Mouse (Mus musculus) brown adipose tissue, adult 24 weeks (tissue): ENCODE data around the gene Dnttip2. TPM values are rescaled to one million over a fixed set of nuclear protein-coding genes. Genes with fewer than 3 reads are reported as not detected.

Source experiments
- H3K27ac ChIP-seq: fragments of 200-500 bp; replicated peaks from 2 replicates; pipeline ENCODE4 v1.5.1; 2012; ENCODE audit warnings: low read depth, mild to moderate bottlenecking, low read length
- H3K4me1 ChIP-seq: fragments of 200-500 bp; 2 replicates; pipeline ENCODE4 v1.6.1; 2012; ENCODE audit warnings: low read length, mixed read lengths; ENCODE audit not compliant: control insufficient read depth, insufficient read depth, insufficient read length
- H3K4me3 ChIP-seq: fragments of 200-500 bp; 2 replicates; pipeline ENCODE4 v1.5.1; 2012; ENCODE audit warnings: low read depth, mild to moderate bottlenecking, low read length, moderate library complexity; ENCODE audit not compliant: insufficient read depth
- polyA plus RNA-seq: library from polyadenylated mRNA; stranded (reverse); fragments of >200 nt; gene quantifications from 2 replicates; pipeline ENCODE4 v1.2.4, GENCODE M21; 2012; ENCODE audit not compliant: missing spikeins, insufficient read depth, insufficient read length

The Dnttip2 gene
- polyA plus RNA-seq, 1 experiment, result 40.7 TPM

GRCm38 (mm10) chr3:122333902-122334301, 59.7 kb downstream of the Dnttip2 start:
- peak overlapping the region; percentile 63 for H3K27ac ChIP-seq
- peaks cover 17% of the 10 kb centered on the region; the same call in 1 of the 2 replicates for H3K4me1 ChIP-seq

GRCm38 (mm10) chr3:122334375-122334774, 60.2 kb downstream of the Dnttip2 start:
- no peak overlapping the region; the same call in 1 of the 2 replicates for H3K27ac ChIP-seq
- peaks cover 17% of the 10 kb centered on the region; the same call in 1 of the 2 replicates for H3K4me1 ChIP-seq
- no peak overlapping the region for H3K4me3 ChIP-seq

More at GRCm38 (mm10) chr3:122333902-122334301, 59.7 kb downstream of the Dnttip2 start:
- H3K4me3 ChIP-seq, result no peak overlapping the region

Other genes with a start within 250 kb of the Dnttip2 start
- 0.50 TPM in 1 of 2 replicates, not detected in the other for gene Abca4, start 229.9 kb upstream of the Dnttip2 start, polyA plus RNA-seq
- gene Gclm, start 28.8 kb upstream of the Dnttip2 start, polyA plus RNA-seq, result 56.5 and 64.3 TPM in 2 replicates
- gene Bcar3, start 19.7 kb downstream of the Dnttip2 start, polyA plus RNA-seq, result 6.7 and 8.8 TPM in 2 replicates